Mouse (Mus musculus) G1E (cell line): ENCODE results near the gene Lsg1.

ENCODE experiments used
- CTCF ChIP-seq: IDR thresholded peaks from 2 replicates; pipeline ENCODE4 v1.5.1; 2012; ENCODE audit warnings: low read depth, low read length, inconsistent platforms, mixed read lengths
- GATA1 ChIP-seq: IDR thresholded peaks from 2 replicates; pipeline ENCODE4 v1.6.1; 2012; ENCODE audit warnings: borderline replicate concordance, low read length, inconsistent platforms, mixed read lengths
- TAL1 ChIP-seq: conservative IDR thresholded peaks from 2 replicates; pipeline ENCODE4 v1.6.1; 2012; ENCODE audit warnings: low read depth, low read length, inconsistent platforms, mixed read lengths

GRCm38 (mm10) chr16:30524481-30524880, 62.9 kb downstream of the Lsg1 start:
- TF ChIP-seq CTCF (no peak), TAL1 (no peak), GATA1 (no peak)
